Mouse (Mus musculus): ENCODE results near the gene Atp8b3. TPM values are rescaled to one million over a fixed set of nuclear protein-coding genes. Genes with fewer than 3 reads are reported as not detected.

The Atp8b3 gene
- polyA plus RNA-seq, 1 experiment from 2014 or later = 0.76 TPM

DNA sequence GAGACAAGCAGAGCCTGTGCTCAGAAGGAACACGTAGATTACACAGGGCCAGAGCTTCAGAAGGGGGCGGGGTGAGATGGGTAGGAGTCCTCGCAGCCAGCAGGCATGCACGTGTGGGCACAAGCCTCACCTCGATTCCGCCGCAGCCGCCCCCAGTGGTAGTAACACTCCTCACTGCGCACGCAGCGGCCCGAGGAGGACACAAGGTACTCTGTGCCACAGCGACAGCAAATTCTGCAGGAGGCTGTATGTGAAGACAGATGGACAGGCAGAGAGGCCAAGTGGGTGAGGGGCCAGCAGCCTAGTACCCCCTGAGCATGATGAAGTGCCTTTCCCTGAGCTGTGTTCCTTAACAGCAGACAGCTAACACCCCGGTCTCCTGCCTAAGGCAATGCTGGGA, 4.9 kb upstream of the Atp8b3 start:
- Histone ChIP-seq H3K4me1 (ENCODE audit: control insufficient read depth, insufficient read depth, low read length) (no peaks in the 10 kb centered on the region), H3K9ac (replicated peaks; ENCODE audit: low read length) (no peak overlapping the region), H3K27ac (replicated peaks; ENCODE audit: low read depth, low read length) (no peak overlapping the region), H3K36me3 (ENCODE audit: control insufficient read depth, insufficient read depth, low read length) (peaks cover 79% of the 10 kb centered on the region), H3K9me3 (ENCODE audit: control insufficient read depth, low read length) (no peaks in the 10 kb centered on the region), H3K4me2 (ENCODE audit: low read length) (no peak overlapping the region), H3K4me3 (replicated peaks; ENCODE audit: low read depth, low read length) (no peak overlapping the region), H3K27me3 (ENCODE audit: control insufficient read depth, insufficient read depth, low read length) (peaks cover 4% of the 10 kb centered on the region; the same call in 1 of the 2 replicates)
- ATAC-seq (ENCODE audit: low FRiP score, low TSS enrichment) (no peak), DNase-seq (no peak)
- WGBS = 95% methylated on average over 14 of the region's 14 CpGs

DNA sequence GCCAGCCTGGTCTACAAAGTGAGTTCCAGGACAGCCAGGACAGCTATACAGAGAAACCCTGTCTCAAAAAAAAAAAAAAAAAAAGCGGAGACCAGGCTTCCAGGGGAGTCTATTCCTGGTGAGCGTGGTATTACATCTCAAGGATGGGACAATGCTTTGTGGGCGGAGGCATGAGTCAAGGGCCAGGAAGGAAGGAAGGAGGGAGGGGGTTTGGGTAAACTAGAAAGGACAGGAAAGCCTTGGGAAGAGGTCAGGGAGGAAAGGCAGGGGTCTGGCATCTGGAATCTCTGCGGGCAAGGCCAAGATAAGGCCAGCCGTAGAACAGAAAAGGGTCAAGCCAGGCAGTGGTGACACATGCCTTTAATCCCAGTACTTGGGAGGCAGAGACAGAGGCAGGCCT, 569 bp upstream of the Atp8b3 start:
- DNase-seq (no peak), ATAC-seq (ENCODE audit: low FRiP score, low TSS enrichment) (no peak)
- Histone ChIP-seq H3K4me3 (replicated peaks; ENCODE audit: low read depth, low read length) (no peak overlapping the region), H3K4me1 (ENCODE audit: control insufficient read depth, insufficient read depth, low read length) (no peaks in the 10 kb centered on the region), H3K27me3 (ENCODE audit: control insufficient read depth, insufficient read depth, low read length) (peaks cover 7% of the 10 kb centered on the region; the same call in 1 of the 2 replicates), H3K27ac (replicated peaks; ENCODE audit: low read depth, low read length) (no peak overlapping the region), H3K9ac (replicated peaks; ENCODE audit: low read length) (no peak overlapping the region), H3K9me3 (ENCODE audit: control insufficient read depth, low read length) (no peaks in the 10 kb centered on the region), H3K36me3 (ENCODE audit: control insufficient read depth, insufficient read depth, low read length) (peaks cover 38% of the 10 kb centered on the region), H3K4me2 (ENCODE audit: low read length) (no peak overlapping the region)
- 48% methylated on average over 5 of the region's 5 CpGs for WGBS

DNA sequence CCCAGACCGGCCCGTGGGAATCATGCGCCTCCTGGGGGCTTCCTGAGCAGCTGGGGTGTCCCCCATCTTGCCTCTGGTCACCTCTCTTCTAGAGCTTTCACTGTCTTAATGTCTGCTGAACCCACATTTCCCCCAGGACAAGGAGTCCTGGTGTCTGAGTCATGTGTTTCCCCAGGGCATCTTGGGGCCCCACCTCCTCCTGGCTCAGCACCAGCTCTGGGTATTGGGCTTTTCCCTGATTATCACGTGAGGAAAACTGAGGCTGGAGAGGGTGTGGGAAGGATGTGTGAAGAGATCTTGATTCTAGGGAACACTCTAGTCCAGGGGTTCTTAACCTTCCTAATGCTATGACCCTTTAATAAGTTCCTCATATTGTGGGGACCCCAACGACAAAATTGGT, 744 bp downstream of the Atp8b3 start:
- no peaks in the 10 kb centered on the region for H3K9me3 ChIP-seq (ENCODE audit: control insufficient read depth, low read length)
- H3K4me2 ChIP-seq (ENCODE audit: low read length) = no peak overlapping the region
- ATAC-seq (ENCODE audit: low FRiP score, low TSS enrichment) (no peak), DNase-seq (no peak)
- no peak overlapping the region for H3K27ac ChIP-seq (replicated peaks; ENCODE audit: low read depth, low read length)
- peaks cover 7% of the 10 kb centered on the region; the same call in 1 of the 2 replicates for H3K27me3 ChIP-seq (ENCODE audit: control insufficient read depth, insufficient read depth, low read length)
- H3K4me3 ChIP-seq (replicated peaks; ENCODE audit: low read depth, low read length) = no peak overlapping the region
- H3K36me3 ChIP-seq (ENCODE audit: control insufficient read depth, insufficient read depth, low read length) = peaks cover 25% of the 10 kb centered on the region
- 56% methylated on average over 5 of the region's 5 CpGs for WGBS
- H3K9ac ChIP-seq (replicated peaks; ENCODE audit: low read length) = no peak overlapping the region
- no peaks in the 10 kb centered on the region for H3K4me1 ChIP-seq (ENCODE audit: control insufficient read depth, insufficient read depth, low read length)

DNA sequence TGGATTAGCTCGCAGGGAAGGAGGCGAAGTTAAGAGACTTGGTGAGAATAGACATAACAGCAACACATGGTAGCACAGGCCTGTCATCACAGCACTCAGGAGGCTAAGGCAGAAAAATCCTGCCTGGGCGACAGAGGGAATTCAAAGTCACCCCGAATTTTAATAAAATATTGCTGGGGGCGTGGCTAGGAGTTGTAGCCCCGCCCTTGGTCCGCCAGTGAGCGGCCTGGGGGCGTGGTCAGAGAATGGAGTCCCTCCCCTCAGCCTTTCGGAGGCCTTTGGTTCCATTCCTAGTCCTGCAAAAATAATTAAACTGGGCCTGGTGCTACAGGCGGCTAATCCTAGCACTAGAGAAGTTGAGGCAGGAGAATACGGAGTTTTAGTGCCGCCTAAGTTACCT, 3.2 kb downstream of the Atp8b3 start:
- no peak overlapping the region for H3K27ac ChIP-seq (replicated peaks; ENCODE audit: low read depth, low read length)
- H3K27me3 ChIP-seq (ENCODE audit: control insufficient read depth, insufficient read depth, low read length) = peaks cover 7% of the 10 kb centered on the region; the same call in 1 of the 2 replicates
- no peak overlapping the region for H3K9ac ChIP-seq (replicated peaks; ENCODE audit: low read length)
- WGBS = 12% methylated on average over 13 of the region's 13 CpGs
- H3K9me3 ChIP-seq (ENCODE audit: control insufficient read depth, low read length) = no peaks in the 10 kb centered on the region
- H3K4me2 ChIP-seq (ENCODE audit: low read length) = no peak overlapping the region; the same call in 1 of the 2 replicates
- H3K4me1 ChIP-seq (ENCODE audit: control insufficient read depth, insufficient read depth, low read length) = no peaks in the 10 kb centered on the region
- no peak overlapping the region for H3K4me3 ChIP-seq (replicated peaks; ENCODE audit: low read depth, low read length)
- DNase-seq = no peak
- 0 out of 2 replicates have a peak, but pooled peaks cover under 1% of the 10 kb centered on the region for H3K36me3 ChIP-seq (ENCODE audit: control insufficient read depth, insufficient read depth, low read length)
- ATAC-seq (ENCODE audit: low FRiP score, low TSS enrichment) = no peak

- ATAC-seq (ENCODE audit: low FRiP score, low TSS enrichment) = no peak
- Histone ChIP-seq H3K4me3 (replicated peaks; ENCODE audit: low read depth, low read length) (no peak overlapping the region), H3K27me3 (ENCODE audit: control insufficient read depth, insufficient read depth, low read length) (peaks cover 7% of the 10 kb centered on the region; the same call in 1 of the 2 replicates)
Observed at GRCm38 (mm10) chr10:80535071-80535470, 3.9 kb downstream of the Atp8b3 start.

DNA sequence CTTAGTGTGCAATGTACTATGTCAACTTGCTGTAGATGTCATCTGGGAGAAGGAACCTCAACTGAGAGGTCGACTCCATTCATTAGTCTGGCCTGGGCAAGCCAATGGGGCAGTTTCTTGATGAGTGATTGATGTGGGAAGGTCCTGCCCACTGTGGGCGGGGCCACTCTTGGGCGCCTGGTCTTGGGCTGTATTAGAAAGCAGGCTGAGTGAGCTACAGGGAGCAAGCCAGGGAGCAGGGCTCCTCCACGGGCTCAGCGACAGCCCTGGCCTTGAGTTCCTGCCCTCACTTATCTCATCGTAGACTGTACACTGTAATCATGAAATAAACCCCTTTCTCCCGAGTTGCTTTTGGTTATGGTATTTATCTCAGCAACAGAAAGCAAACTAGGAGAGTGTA, 5.2 kb downstream of the Atp8b3 start:
- peak; percentile 13 for DNase-seq
- H3K27me3 ChIP-seq (ENCODE audit: control insufficient read depth, insufficient read depth, low read length) = peaks cover 1% of the 10 kb centered on the region; the same call in 1 of the 2 replicates
- 21% methylated on average over 7 of the region's 7 CpGs for WGBS

More at GRCm38 (mm10) chr10:80535071-80535470, 3.9 kb downstream of the Atp8b3 start:
- H3K9me3 ChIP-seq (ENCODE audit: control insufficient read depth, low read length) = no peaks in the 10 kb centered on the region
- no peak for DNase-seq
- peak overlapping the region; percentile 6; the same call in 1 of the 2 replicates for H3K4me2 ChIP-seq (ENCODE audit: low read length)
- H3K27ac ChIP-seq (replicated peaks; ENCODE audit: low read depth, low read length) = no peak overlapping the region
- H3K4me1 ChIP-seq (ENCODE audit: control insufficient read depth, insufficient read depth, low read length) = no peaks in the 10 kb centered on the region
- H3K9ac ChIP-seq (replicated peaks; ENCODE audit: low read length) = no peak overlapping the region
- 13% methylated on average over 14 of the region's 14 CpGs for WGBS
- H3K36me3 ChIP-seq (ENCODE audit: control insufficient read depth, insufficient read depth, low read length) = no peaks in the 10 kb centered on the region

GRCm38 (mm10) chr10:80532783-80533182, 6.1 kb downstream of the Atp8b3 start:
- WGBS = 89% methylated on average over 11 of the region's 11 CpGs
- no peaks in the 10 kb centered on the region for H3K9me3 ChIP-seq (ENCODE audit: control insufficient read depth, low read length)
- DNase-seq (no peak), ATAC-seq (ENCODE audit: low FRiP score, low TSS enrichment) (no peak)
- no peak overlapping the region for H3K27ac ChIP-seq (replicated peaks; ENCODE audit: low read depth, low read length)
- no peaks in the 10 kb centered on the region for H3K36me3 ChIP-seq (ENCODE audit: control insufficient read depth, insufficient read depth, low read length)
- H3K4me1 ChIP-seq (ENCODE audit: control insufficient read depth, insufficient read depth, low read length) = no peaks in the 10 kb centered on the region
- no peaks in the 10 kb centered on the region for H3K27me3 ChIP-seq (ENCODE audit: control insufficient read depth, insufficient read depth, low read length)
- no peak overlapping the region for H3K4me2 ChIP-seq (ENCODE audit: low read length)
- H3K4me3 ChIP-seq (replicated peaks; ENCODE audit: low read depth, low read length) = no peak overlapping the region
- H3K9ac ChIP-seq (replicated peaks; ENCODE audit: low read length) = no peak overlapping the region

More for the DNA sequence above, 5.2 kb downstream of the Atp8b3 start:
- no peaks in the 10 kb centered on the region for H3K36me3 ChIP-seq (ENCODE audit: control insufficient read depth, insufficient read depth, low read length)
- H3K9ac ChIP-seq (replicated peaks; ENCODE audit: low read length) = no peak overlapping the region
- ATAC-seq (ENCODE audit: low FRiP score, low TSS enrichment) = no peak
- H3K27ac ChIP-seq (replicated peaks; ENCODE audit: low read depth, low read length) = no peak overlapping the region
- no peaks in the 10 kb centered on the region for H3K9me3 ChIP-seq (ENCODE audit: control insufficient read depth, low read length)
- no peak overlapping the region for H3K4me3 ChIP-seq (replicated peaks; ENCODE audit: low read depth, low read length)
- no peak overlapping the region for H3K4me2 ChIP-seq (ENCODE audit: low read length)
- H3K4me1 ChIP-seq (ENCODE audit: control insufficient read depth, insufficient read depth, low read length) = no peaks in the 10 kb centered on the region

DNA sequence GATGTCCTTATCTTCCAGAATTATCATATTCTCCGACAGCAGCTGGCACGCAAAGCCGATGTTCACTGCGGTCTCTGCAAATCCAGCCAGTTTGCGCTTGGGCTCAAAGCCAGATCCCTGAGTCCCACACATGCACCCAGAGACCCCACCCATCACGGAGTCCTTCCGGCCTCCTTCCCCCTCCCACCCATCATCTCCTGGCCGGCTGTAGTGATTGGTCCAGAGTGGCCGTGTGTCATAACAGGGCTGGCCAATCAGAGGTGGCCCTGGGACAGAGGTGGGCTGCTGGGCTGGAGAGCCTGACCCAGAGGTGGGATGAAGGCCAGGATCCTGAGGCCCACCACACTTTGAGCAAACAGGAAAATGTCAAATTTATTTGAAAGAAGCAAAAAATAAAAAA, 12.8 kb downstream of the Atp8b3 start:
- Histone ChIP-seq H3K4me3 (replicated peaks; ENCODE audit: low read depth, low read length) (peak overlapping the region; percentile 24; the same call in 1 of the 2 replicates), H3K9me3 (ENCODE audit: control insufficient read depth, low read length) (no peaks in the 10 kb centered on the region), H3K9ac (replicated peaks; ENCODE audit: low read length) (no peak overlapping the region), H3K4me1 (ENCODE audit: control insufficient read depth, insufficient read depth, low read length) (no peaks in the 10 kb centered on the region), H3K4me2 (ENCODE audit: low read length) (peak overlapping the region; percentile 47), H3K27ac (replicated peaks; ENCODE audit: low read depth, low read length) (no peak overlapping the region), H3K27me3 (ENCODE audit: control insufficient read depth, insufficient read depth, low read length) (no peaks in the 10 kb centered on the region), H3K36me3 (ENCODE audit: control insufficient read depth, insufficient read depth, low read length) (no peaks in the 10 kb centered on the region)
- ATAC-seq (ENCODE audit: low FRiP score, low TSS enrichment) (peak; percentile 81; the same call in 1 of the 2 replicates), DNase-seq (peak; percentile 72)
- WGBS = 20% methylated on average over 9 of the region's 9 CpGs

DNA sequence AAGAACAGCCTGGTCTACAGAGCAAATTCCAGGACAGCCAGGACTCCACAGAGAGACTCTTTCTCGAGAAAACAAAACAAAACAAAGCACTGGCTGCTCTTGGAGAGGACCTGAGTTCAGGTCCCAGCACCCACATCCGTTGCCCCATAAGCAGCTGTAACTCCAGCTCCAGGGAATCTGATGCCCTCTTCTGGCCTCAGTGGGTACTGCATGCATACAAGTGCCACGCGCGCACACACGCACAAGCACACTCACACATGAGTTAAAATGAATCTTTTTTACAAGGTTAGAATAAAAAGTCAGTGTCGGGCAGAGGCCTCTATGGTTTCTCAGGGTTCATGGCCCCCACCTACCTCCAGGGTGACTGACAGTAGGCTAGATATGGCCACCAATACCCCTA, 15.6 kb downstream of the Atp8b3 start:
- H3K4me1 ChIP-seq (ENCODE audit: control insufficient read depth, insufficient read depth, low read length) = no peaks in the 10 kb centered on the region
- H3K4me3 ChIP-seq (replicated peaks; ENCODE audit: low read depth, low read length) = no peak overlapping the region
- H3K27ac ChIP-seq (replicated peaks; ENCODE audit: low read depth, low read length) = no peak overlapping the region
- H3K27me3 ChIP-seq (ENCODE audit: control insufficient read depth, insufficient read depth, low read length) = no peaks in the 10 kb centered on the region
- H3K4me2 ChIP-seq (ENCODE audit: low read length) = no peak overlapping the region
- DNase-seq (no peak), ATAC-seq (ENCODE audit: low FRiP score, low TSS enrichment) (no peak)
- H3K36me3 ChIP-seq (ENCODE audit: control insufficient read depth, insufficient read depth, low read length) = no peaks in the 10 kb centered on the region
- H3K9ac ChIP-seq (replicated peaks; ENCODE audit: low read length) = no peak overlapping the region
- 92% methylated on average over 7 of the region's 7 CpGs for WGBS
- H3K9me3 ChIP-seq (ENCODE audit: control insufficient read depth, low read length) = no peaks in the 10 kb centered on the region; the same call in 1 of the 2 replicates

Data from midbrain, embryonic 14.5 days (tissue).